Mouse (Mus musculus) forebrain, embryonic 14.5 days (tissue): ENCODE measurements around the gene Rgmb. TPM values are rescaled to one million over a fixed set of nuclear protein-coding genes. Genes with fewer than 3 reads are reported as not detected.

ENCODE experiments used
- ATAC-seq: fragments of 200-750 bp; cut with Nextera tagmentation; 2 replicates; pipeline ENCODE4 v1.8.0; 2017; ENCODE audit warnings: mild to moderate bottlenecking, moderate library complexity
- DNase-seq: peaks from one replicate; pipeline ENCODE4 v3.0.0-alpha.2; 2015; ENCODE audit warnings: low spot score
- H3K27ac ChIP-seq: fragments of 300-500 bp; sonication (generic); 2 replicates; pipeline ENCODE4 v1.5.1; 2014; ENCODE audit warnings: low read depth, mild to moderate bottlenecking, control low read depth, low read length, moderate library complexity
- H3K27me3 ChIP-seq: fragments of 300-500 bp; sonication (generic); replicated peaks from 2 replicates; pipeline ENCODE4 v1.6.1; 2014; ENCODE audit warnings: low read length, control low read depth, mixed read lengths; ENCODE audit not compliant: control insufficient read depth, insufficient read depth
- H3K36me3 ChIP-seq: fragments of 300-500 bp; sonication (generic); 2 replicates; pipeline ENCODE4 v1.6.1; 2014; ENCODE audit warnings: low read length, control low read depth; ENCODE audit not compliant: control insufficient read depth, insufficient read depth
- H3K4me1 ChIP-seq: fragments of 300-500 bp; sonication (generic); 2 replicates; pipeline ENCODE4 v1.6.1; 2014; ENCODE audit warnings: antibody characterized with exemption, low read length, control low read depth; ENCODE audit not compliant: control insufficient read depth, insufficient read depth
- H3K4me2 ChIP-seq: fragments of 300-500 bp; sonication (generic); 2 replicates; pipeline ENCODE4 v1.6.1; 2014; ENCODE audit warnings: mild to moderate bottlenecking, control low read depth, low read length
- H3K4me3 ChIP-seq: fragments of 300-500 bp; sonication (generic); 2 replicates; pipeline ENCODE4 v1.5.1; 2014; ENCODE audit warnings: low read depth, low read length, control low read depth
- H3K9ac ChIP-seq: fragments of 300-500 bp; sonication (generic); 2 replicates; pipeline ENCODE4 v1.6.1; 2014; ENCODE audit warnings: mild to moderate bottlenecking, low read length, control low read depth, moderate library complexity
- H3K9me3 ChIP-seq: fragments of 300-500 bp; sonication (generic); replicated peaks from 2 replicates; pipeline ENCODE4 v1.6.1; 2016; ENCODE audit warnings: low read length, control low read depth, mixed read lengths; ENCODE audit not compliant: control insufficient read depth
- WGBS: fragments of 180-500 bp; shearing (Covaris S2); extraction: QIAGEN DNeasy Blood & Tissue Kit; methylation state at CpG from one replicate; pipeline ENCODE4 v1.1.7; 2014; 5-methylcytosine and 5-hydroxymethylcytosine counted together
- polyA plus RNA-seq: library from polyadenylated mRNA; unstranded; fragments of >200 nt; fragmentation: Nextera tagmentation; extraction: Ambion mirVana; gene quantifications from 2 replicates; pipeline ENCODE4 v1.2.1, GENCODE M21; 2014

Gene Rgmb
- polyA plus RNA-seq, 1 experiment from 2014 or later = 46.5 TPM

DNA sequence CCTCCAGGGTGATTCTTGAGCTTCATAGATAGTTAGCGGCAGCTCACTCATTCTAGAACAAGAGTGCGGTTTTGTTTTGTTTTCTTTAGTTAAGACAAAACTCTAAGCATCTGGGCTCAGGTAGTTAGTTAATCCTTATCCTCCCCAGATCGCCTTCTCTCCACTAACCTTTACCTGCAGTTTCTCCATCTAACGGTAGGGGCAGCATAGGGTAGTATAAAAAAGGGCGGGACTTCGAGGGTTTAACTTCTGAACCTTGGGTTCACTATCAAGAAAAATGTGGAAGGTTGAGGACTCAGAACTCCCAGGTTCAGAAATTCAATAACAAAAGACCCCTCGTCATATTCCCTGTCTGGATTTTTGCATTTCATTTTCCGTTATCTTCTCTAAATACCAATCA lies 971 bp upstream of the Rgmb start:
- Histone ChIP-seq H3K4me1 (peaks cover 8% of the 10 kb centered on the region; the same call in 1 of the 2 replicates), H3K27me3 (no peaks in the 10 kb centered on the region), H3K9ac (no peak overlapping the region), H3K36me3 (no peaks in the 10 kb centered on the region), H3K4me2 (no peak overlapping the region), H3K27ac (no peak overlapping the region), H3K4me3 (no peak overlapping the region), H3K9me3 (no peaks in the 10 kb centered on the region)
- no peak for ATAC-seq
- peak; percentile 68 for DNase-seq
- 14% methylated on average over 8 of the region's 8 CpGs for WGBS

DNA sequence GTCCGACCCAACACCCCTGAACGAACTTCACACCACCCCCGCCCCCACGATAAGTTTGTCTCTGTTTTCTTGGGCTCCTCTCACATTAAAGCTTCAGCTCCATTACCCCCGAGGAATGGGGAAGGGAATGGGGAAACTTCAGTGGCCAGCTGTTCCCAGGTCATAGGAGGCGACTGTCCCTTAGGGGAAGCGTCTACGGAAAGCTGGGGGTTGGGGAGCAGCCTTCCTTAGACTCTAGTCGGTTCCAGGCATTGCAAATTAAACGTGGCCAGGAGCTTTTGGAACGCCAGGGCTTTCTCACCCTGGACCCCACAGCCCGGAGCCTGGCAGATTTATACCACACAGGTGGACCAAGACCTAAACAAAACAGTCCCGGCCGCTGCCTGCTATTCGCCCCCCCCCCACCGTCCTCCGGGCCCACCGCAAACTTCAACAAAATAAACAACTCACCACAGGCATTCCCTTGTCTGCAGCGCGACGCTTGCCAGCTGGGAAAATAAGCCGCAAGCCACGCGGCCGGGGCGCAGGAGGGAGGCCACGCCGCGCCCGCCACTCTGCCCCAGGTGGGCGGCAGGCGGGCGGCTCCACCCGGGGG lies 571 bp downstream of the Rgmb start:
- no peaks in the 10 kb centered on the region for H3K27me3 ChIP-seq
- DNase-seq (no peak), ATAC-seq (peak; percentile 0; the same call in 1 of the 2 replicates)
- no peaks in the 10 kb centered on the region for H3K9me3 ChIP-seq
- no peaks in the 10 kb centered on the region for H3K36me3 ChIP-seq
- H3K4me3 ChIP-seq = peak overlapping the region; percentile 53
- peak overlapping the region; percentile 85 for H3K27ac ChIP-seq
- WGBS = under 1% methylated on average over 33 of the region's 34 CpGs
- peak overlapping the region; percentile 77 for H3K9ac ChIP-seq
- H3K4me1 ChIP-seq = peaks cover 8% of the 10 kb centered on the region; the same call in 1 of the 2 replicates
- H3K4me2 ChIP-seq = peak overlapping the region; percentile 80

DNA sequence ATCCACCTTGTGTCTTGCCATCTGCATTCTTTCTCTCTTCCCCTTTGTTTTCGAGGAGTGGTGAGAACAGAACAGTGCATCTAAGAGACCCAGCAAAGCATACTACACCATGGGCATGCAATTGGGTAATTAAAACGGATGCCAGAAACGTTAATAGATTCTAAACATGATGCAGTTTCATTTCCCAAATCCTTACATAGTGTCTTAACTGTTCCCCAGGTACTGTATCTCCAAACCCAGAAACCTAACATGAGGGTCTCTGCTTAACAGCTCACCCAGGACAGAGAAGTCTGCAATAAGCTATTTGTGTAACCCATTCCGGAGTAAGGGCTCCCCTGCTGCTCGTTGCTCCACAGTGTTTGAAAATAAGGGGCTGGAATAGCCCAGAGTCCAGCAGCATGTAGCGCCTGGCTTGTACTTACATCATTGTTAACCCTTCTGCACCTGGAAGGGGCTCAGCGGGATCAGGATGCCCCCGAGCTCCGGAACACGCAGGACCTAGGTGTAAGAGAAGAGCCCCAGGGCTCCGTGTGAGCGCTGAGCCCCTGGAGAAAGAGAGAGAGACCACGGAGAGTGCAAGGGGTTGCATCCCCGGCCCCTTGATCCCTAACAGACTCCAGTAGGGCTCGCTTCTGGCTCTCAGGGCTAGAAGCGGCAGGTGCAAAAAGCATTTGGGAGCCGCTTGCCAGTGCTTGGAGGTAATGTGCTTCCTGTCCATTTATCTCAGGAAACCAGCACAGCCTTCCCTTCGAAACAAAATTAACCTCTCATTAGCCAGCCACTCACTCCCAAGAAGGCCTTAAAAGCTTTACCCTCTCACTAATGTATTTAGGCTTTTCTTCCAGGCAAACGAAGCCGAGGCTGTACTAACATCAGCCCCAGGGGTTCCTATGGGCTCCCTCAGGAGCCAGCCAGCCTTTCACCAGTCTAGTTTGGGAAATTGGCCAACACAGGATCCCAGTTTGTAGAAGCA lies 1.4 kb downstream of the Rgmb start:
- H3K4me2 ChIP-seq = peak overlapping the region; percentile 80
- ATAC-seq (no peak), DNase-seq (peak; percentile 53)
- H3K27ac ChIP-seq = peak overlapping the region; percentile 85
- H3K4me3 ChIP-seq = peak overlapping the region; percentile 53
- WGBS = 1% methylated on average over 20 of the region's 20 CpGs
- no peaks in the 10 kb centered on the region for H3K27me3 ChIP-seq
- H3K9ac ChIP-seq = peak overlapping the region; percentile 77
- H3K9me3 ChIP-seq = no peaks in the 10 kb centered on the region
- peaks cover 11% of the 10 kb centered on the region for H3K4me1 ChIP-seq
- H3K36me3 ChIP-seq = no peaks in the 10 kb centered on the region

DNA sequence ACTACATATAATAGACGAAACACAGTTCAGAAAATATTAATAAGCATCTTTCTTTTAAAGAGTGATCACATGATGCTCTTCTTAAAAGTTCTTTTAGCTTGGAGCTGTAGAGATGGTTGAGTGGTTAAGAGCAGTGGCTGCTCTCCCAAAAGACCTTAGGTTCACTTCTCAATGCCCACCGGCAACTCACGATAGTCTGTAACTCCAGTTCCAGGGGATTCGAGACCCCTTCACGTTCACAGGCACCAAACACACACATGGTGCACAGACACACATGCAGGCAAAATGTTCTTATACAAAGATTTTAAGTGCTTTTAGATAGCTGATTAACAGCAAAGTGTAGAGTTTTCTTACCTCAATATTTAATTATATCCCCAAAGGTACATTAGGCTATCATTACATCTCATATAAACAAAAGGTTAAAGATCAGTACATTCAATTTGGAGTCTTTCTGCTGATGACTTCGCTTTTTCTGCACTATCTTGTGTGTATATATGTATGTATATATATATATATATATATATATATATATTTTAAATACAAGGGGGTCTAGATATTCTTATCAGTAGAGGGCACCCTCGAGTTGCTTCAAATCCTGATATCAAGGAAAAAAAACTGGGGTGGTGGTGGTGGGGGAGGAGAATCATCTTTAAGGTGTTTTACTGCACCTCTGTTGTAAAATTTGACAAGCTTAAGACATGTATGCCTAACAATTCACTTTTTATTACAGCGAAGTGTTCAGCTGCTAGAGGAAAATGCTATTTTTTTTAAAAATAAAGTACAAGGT lies 2.5 kb downstream of the Rgmb start:
- Histone ChIP-seq H3K4me3 (peak overlapping the region; percentile 53), H3K4me2 (peak overlapping the region; percentile 82), H3K9ac (peak overlapping the region; percentile 77; the same call in 1 of the 2 replicates), H3K27me3 (no peaks in the 10 kb centered on the region), H3K27ac (no peak overlapping the region), H3K9me3 (no peaks in the 10 kb centered on the region), H3K4me1 (peaks cover 22% of the 10 kb centered on the region), H3K36me3 (no peaks in the 10 kb centered on the region)
- ATAC-seq (no peak), DNase-seq (peak; percentile 78)
- 57% methylated on average over 8 of the region's 8 CpGs for WGBS

DNA sequence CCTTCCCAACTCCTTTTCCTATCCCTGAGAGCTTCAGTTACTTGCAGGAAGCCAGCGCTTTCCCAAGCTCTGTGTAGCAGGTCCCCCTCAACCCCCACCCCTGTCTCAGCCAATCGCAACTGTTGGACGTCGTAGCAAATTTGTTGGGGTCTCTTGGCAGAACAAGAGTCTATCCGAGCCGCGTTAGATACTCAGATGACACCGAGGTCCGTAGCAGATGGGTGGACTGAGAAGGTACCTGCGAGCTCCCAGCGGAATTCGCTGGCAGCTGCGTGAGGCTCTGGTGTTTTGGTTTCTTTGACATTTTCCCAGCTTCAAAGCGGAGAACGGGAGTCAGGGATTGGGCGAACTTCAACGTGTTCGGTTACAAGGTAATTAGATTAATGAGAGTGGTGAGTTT lies 3.9 kb downstream of the Rgmb start:
- peaks cover 23% of the 10 kb centered on the region for H3K4me1 ChIP-seq
- DNase-seq (peak; percentile 51), ATAC-seq (peak; percentile 22)
- peak overlapping the region; percentile 82 for H3K4me2 ChIP-seq
- H3K27me3 ChIP-seq = no peaks in the 10 kb centered on the region
- H3K36me3 ChIP-seq = no peaks in the 10 kb centered on the region
- H3K9ac ChIP-seq = peak overlapping the region; percentile 58
- WGBS = under 1% methylated on average over 18 of the region's 18 CpGs
- H3K27ac ChIP-seq = peak overlapping the region; percentile 59; the same call in 1 of the 2 replicates
- no peaks in the 10 kb centered on the region for H3K9me3 ChIP-seq
- H3K4me3 ChIP-seq = peak overlapping the region; percentile 97

DNA sequence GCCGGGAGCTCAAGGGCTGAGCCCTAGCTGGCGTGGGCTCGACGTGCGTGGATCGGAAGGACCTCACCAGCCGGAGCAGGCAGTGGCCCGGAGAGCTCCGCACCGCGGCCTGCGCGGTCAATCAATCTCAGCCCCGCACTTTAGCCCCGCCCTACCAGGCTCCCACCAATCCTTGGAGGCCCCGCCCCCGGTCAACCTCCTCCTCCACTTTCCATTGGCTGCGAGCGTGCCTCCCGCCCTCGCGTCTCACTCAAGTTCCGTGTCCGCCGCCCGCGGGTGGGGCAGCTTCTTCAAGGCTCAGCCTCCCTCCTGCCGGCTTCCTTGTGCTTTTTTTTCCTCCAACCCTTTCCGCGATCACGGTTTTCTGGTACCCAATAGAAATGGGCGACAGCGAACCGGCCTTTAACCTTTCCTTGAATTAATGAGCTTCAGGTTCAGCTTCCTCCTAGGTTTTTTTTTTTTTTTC lies 4.4 kb downstream of the Rgmb start:
- Histone ChIP-seq H3K27ac (peak overlapping the region; percentile 94), H3K4me2 (peak overlapping the region; percentile 82), H3K4me3 (peak overlapping the region; percentile 97), H3K9me3 (no peaks in the 10 kb centered on the region), H3K4me1 (peaks cover 23% of the 10 kb centered on the region), H3K36me3 (no peaks in the 10 kb centered on the region), H3K27me3 (no peaks in the 10 kb centered on the region), H3K9ac (peak overlapping the region; percentile 98)
- WGBS = 1% methylated on average over 31 of the region's 34 CpGs
- DNase-seq (peak; percentile 99), ATAC-seq (peak; percentile 92)

DNA sequence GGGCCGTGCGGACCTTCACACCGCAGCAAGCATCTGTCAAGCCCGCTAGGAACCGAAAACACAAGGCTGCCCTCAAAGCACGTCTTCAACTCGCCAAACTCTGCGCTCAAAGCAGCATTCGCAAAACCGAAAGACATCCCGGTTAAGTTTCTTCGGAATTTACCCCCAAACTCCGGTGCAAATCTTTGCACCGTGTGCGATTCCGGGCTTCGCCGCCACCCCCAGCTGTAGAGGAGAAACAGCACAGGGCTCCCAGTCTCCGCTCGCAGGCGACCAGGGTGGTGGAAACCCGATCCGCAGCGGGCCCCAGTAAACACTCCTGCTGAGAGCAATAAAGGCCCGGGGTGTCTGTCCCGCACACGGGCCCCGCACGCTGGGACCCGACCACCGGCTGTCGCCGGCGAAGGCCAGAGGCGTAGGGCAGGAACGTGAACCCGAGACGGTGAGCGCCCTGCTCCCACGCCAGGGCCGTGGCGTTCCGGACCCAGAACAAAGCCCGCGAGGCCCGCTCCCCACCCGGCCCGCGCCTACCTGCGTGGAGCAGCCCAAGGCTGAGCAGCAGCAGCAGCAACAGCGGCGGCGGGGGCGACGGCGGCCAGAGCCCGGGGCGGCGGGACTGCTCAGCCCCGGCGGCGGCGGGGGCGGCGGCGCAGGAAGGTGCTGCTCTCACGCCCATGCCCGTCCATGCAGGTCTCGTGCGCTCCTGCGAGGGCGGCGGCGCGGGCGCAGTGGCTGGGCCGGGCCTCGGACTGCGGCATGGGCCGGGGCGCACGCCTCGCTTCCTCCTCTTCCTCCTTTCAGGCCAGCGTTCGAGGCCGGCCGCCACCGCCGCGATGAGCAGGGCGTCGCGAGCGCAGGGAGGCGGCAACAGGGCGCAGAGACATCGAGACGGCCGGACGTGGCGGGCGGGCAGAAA lies 5.1 kb downstream of the Rgmb start:
- H3K9ac ChIP-seq = peak overlapping the region; percentile 98
- ATAC-seq = peak; percentile 52

More for the DNA sequence above, 5.1 kb downstream of the Rgmb start:
- no peaks in the 10 kb centered on the region for H3K27me3 ChIP-seq
- peak overlapping the region; percentile 82 for H3K4me2 ChIP-seq
- H3K9me3 ChIP-seq = no peaks in the 10 kb centered on the region
- peak overlapping the region; percentile 97 for H3K4me3 ChIP-seq
- peak overlapping the region; percentile 94 for H3K27ac ChIP-seq
- peak; percentile 55 for DNase-seq
- WGBS = under 1% methylated on average over 86 of the region's 102 CpGs
- H3K36me3 ChIP-seq = peaks cover 2% of the 10 kb centered on the region
- H3K4me1 ChIP-seq = peaks cover 23% of the 10 kb centered on the region
